Mouse (Mus musculus) forebrain, embryonic 11.5 days (tissue): ENCODE data around the gene Dlg4. TPM values are rescaled to one million over a fixed set of nuclear protein-coding genes. Genes with fewer than 3 reads are reported as not detected.
A peak's percentile ranks its signal among the peaks of the same experiment; 100 is the strongest.

ENCODE experiments used
- ATAC-seq: fragments of 200-750 bp; cut with Nextera tagmentation; replicated peaks from 2 replicates; pipeline ENCODE4 v1.8.0; 2017; ENCODE audit warnings: moderate TSS enrichment; ENCODE audit not compliant: low FRiP score
- DNase-seq: peaks from one replicate; pipeline ENCODE4 v3.0.0-alpha.2; 2017; ENCODE audit warnings: low spot score
- H3K27ac ChIP-seq: fragments of 300-500 bp; sonication (generic); 2 replicates; pipeline ENCODE4 v1.5.1; 2014; ENCODE audit warnings: low read depth, low read length
- H3K27me3 ChIP-seq: fragments of 300-500 bp; sonication (generic); 2 replicates; pipeline ENCODE4 v1.6.1; 2014; ENCODE audit warnings: mild to moderate bottlenecking, low read length, mixed read lengths; ENCODE audit not compliant: control insufficient read depth, insufficient read depth
- H3K36me3 ChIP-seq: fragments of 300-500 bp; sonication (generic); 2 replicates; pipeline ENCODE4 v1.6.1; 2014; ENCODE audit warnings: mild to moderate bottlenecking, low read length, moderate library complexity, mixed read lengths; ENCODE audit not compliant: control insufficient read depth, insufficient read depth
- H3K4me1 ChIP-seq: fragments of 300-500 bp; sonication (generic); replicated peaks from 2 replicates; pipeline ENCODE4 v1.6.1; 2014; ENCODE audit warnings: low read length, mixed read lengths; ENCODE audit not compliant: control insufficient read depth, insufficient read depth
- H3K4me2 ChIP-seq: fragments of 300-500 bp; sonication (generic); 2 replicates; pipeline ENCODE4 v1.6.1; 2014; ENCODE audit warnings: low read depth, mild to moderate bottlenecking, low read length, moderate library complexity, mixed read lengths; ENCODE audit not compliant: severe bottlenecking
- H3K4me3 ChIP-seq: fragments of 300-500 bp; sonication (generic); 2 replicates; pipeline ENCODE4 v1.5.1; 2014; ENCODE audit warnings: low read depth, low read length
- H3K9ac ChIP-seq: fragments of 300-500 bp; sonication (generic); 2 replicates; pipeline ENCODE4 v1.6.1; 2014; ENCODE audit warnings: low read length
- H3K9me3 ChIP-seq: fragments of 300-500 bp; sonication (generic); 2 replicates; pipeline ENCODE4 v1.6.1; 2016; ENCODE audit warnings: low read length, mixed read lengths; ENCODE audit not compliant: control insufficient read depth
- WGBS: fragments of 180-500 bp; shearing (Covaris S2); extraction: QIAGEN DNeasy Blood & Tissue Kit; methylation state at CpG from one replicate; pipeline ENCODE4 v1.1.7; 2014; 5-methylcytosine and 5-hydroxymethylcytosine counted together
- microRNA counts: library from miRNA; unstranded; fragments of <30 nt; microRNA quantifications from one replicate; lab custom pipeline; 2015
- microRNA-seq: library from miRNA; unstranded; fragments of <30 nt; microRNA quantifications from one replicate; pipeline ENCODE4, GENCODE M21; 2016; ENCODE audit not compliant: insufficient number of aligned reads
- polyA plus RNA-seq: library from polyadenylated mRNA; unstranded; fragments of >200 nt; fragmentation: Nextera tagmentation; extraction: Ambion mirVana; gene quantifications from 2 replicates; pipeline ENCODE4 v1.2.1, GENCODE M21; 2014

Gene Dlg4
- polyA plus RNA-seq, 1 experiment from 2014 or later: 21.5 TPM

GRCm38 (mm10) chr11:70077441-70077840, 60.7 kb downstream of the Dlg4 start:
- ATAC-seq: no peak

GRCm38 (mm10) chr11:70079175-70079574, 62.4 kb downstream of the Dlg4 start:
- ATAC-seq (no peak), DNase-seq (no peak)
- Histone ChIP-seq H3K27ac (no peak overlapping the region), H3K27me3 (no peaks in the 10 kb centered on the region), H3K9me3 (no peaks in the 10 kb centered on the region), H3K4me2 (no peak overlapping the region), H3K4me3 (no peak overlapping the region), H3K36me3 (no peaks in the 10 kb centered on the region), H3K4me1 (no peaks in the 10 kb centered on the region; the same call in 1 of the 2 replicates), H3K9ac (no peak overlapping the region)
- 75% methylated on average over 6 of the region's 6 CpGs for WGBS

More at GRCm38 (mm10) chr11:70077441-70077840, 60.7 kb downstream of the Dlg4 start:
- H3K27me3 ChIP-seq: no peaks in the 10 kb centered on the region
- no peak overlapping the region for H3K4me3 ChIP-seq
- no peak overlapping the region for H3K4me2 ChIP-seq
- 64% methylated on average over 2 of the region's 3 CpGs for WGBS
- H3K27ac ChIP-seq: no peak overlapping the region
- no peaks in the 10 kb centered on the region; the same call in 1 of the 2 replicates for H3K4me1 ChIP-seq
- H3K9ac ChIP-seq: no peak overlapping the region
- H3K36me3 ChIP-seq: no peaks in the 10 kb centered on the region
- no peak for DNase-seq
- no peaks in the 10 kb centered on the region for H3K9me3 ChIP-seq

GRCm38 (mm10) chr11:70079928-70080327, 63.2 kb downstream of the Dlg4 start:
- H3K9me3 ChIP-seq: no peaks in the 10 kb centered on the region

DNA sequence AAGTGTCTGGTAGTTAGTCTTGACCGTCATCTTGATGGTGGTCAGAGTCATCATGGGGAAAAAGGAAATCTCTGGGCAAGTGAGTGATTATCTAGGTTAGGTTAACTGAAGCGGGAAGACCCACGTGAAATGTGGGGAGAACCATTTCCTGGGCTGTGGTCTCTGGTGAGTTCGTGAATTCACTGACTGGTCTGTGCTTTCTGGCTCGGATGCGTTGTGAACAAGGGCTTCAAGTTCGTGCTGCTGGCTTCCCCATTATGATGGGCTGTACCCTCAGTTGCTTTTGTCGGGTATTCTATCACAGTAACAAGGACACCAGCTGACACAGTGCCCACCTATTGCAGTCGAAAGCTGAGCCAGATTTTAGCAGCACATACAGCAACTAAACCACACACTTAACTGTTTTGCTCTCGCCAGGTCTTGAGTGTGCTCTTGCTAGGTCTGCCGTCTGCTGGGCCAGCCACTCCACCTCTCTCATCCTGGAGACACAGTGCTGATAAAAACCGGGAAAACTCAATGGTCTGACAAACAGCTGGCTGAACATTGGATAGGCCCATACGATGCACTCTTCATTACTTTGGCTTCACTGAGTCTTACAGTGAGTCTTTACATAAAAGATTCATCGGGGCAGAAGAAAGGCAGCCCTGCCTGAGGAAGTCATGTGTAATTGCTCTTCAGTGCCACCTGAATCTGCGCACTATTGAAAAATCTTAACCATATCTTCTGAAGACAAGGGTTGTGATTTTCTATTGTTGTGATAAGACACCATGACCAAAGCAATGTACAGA, 64.3 kb downstream of the Dlg4 start:
- Histone ChIP-seq H3K9me3 (no peaks in the 10 kb centered on the region), H3K4me3 (no peak overlapping the region), H3K4me1 (no peaks in the 10 kb centered on the region; the same call in 1 of the 2 replicates), H3K4me2 (no peak overlapping the region), H3K9ac (no peak overlapping the region), H3K27me3 (no peaks in the 10 kb centered on the region), H3K27ac (no peak overlapping the region), H3K36me3 (no peaks in the 10 kb centered on the region)
- 88% methylated on average over 15 of the region's 15 CpGs for WGBS
- DNase-seq: no peak
- ATAC-seq: no peak

More at GRCm38 (mm10) chr11:70079928-70080327, 63.2 kb downstream of the Dlg4 start:
- H3K4me1 ChIP-seq: no peaks in the 10 kb centered on the region; the same call in 1 of the 2 replicates
- H3K4me2 ChIP-seq: no peak overlapping the region
- H3K9ac ChIP-seq: no peak overlapping the region
- ATAC-seq: no peak
- H3K4me3 ChIP-seq: no peak overlapping the region
- H3K36me3 ChIP-seq: no peaks in the 10 kb centered on the region
- 88% methylated on average over 7 of the region's 7 CpGs for WGBS
- H3K27ac ChIP-seq: no peak overlapping the region
- no peaks in the 10 kb centered on the region for H3K27me3 ChIP-seq
- no peak for DNase-seq

GRCm38 (mm10) chr11:70084563-70084962, 67.8 kb downstream of the Dlg4 start:
- no peak overlapping the region for H3K9ac ChIP-seq
- no peaks in the 10 kb centered on the region for H3K9me3 ChIP-seq
- ATAC-seq (no peak), DNase-seq (no peak)
- WGBS: 81% methylated on average over 8 of the region's 8 CpGs
- no peak overlapping the region for H3K4me3 ChIP-seq
- no peaks in the 10 kb centered on the region; the same call in 1 of the 2 replicates for H3K4me1 ChIP-seq
- no peaks in the 10 kb centered on the region for H3K27me3 ChIP-seq
- H3K4me2 ChIP-seq: no peak overlapping the region
- no peak overlapping the region for H3K27ac ChIP-seq
- H3K36me3 ChIP-seq: no peaks in the 10 kb centered on the region

DNA sequence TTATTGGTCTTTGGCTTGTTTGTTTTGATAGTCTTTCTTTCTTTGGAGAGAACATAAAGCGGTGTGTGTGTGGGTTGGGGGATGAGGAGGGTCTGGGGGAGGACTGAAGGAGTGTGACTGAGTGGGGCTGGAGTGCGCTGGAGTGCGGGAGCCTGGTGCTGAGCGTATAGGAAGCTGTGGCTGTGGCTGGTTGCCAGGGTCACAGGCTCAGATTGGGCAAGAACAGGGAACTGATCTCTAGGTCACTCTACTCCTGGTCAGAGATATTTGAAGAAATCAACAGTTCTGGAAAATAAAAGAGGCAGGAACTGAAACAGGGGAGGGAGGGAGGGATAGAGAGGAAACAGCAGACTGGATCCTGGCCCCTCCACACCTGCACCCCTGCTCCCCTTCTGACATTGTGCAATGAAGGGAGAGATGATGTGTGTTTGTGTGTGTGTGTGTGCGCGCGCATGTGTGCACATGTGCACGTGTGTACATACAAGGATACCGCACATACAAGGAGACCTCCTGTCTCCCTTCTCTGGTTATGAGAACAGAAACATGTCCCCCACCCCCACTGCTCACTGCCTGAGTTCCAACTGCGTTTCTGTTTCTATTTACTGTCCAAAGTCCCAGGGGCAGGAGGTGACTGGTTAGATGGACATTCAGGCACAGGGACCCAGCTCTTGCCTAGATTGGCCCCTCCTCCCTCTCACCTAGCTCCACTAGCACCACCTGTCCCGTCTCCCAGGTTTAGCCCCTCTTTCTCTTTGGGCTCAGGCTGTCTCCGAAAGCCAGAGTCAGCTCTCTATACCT, 75.4 kb downstream of the Dlg4 start, which contains the start of gene Asgr2:
Gene Asgr2 (plus strand): TSS at position 659 of the 798 bp plus-strand sequence.
- no peaks in the 10 kb centered on the region for H3K9me3 ChIP-seq
- no peak within 1 kb of the TSS for H3K27ac ChIP-seq
- no peak within 1 kb of the TSS for H3K4me3 ChIP-seq
- H3K4me2 ChIP-seq: no peak within 1 kb of the TSS
- ATAC-seq: no peak
- H3K9ac ChIP-seq: no peak within 1 kb of the TSS
- H3K4me1 ChIP-seq: no peaks in the 10 kb centered on the region
- no peaks in the 10 kb centered on the region for H3K27me3 ChIP-seq
- no peak for DNase-seq
- 83% methylated on average over 12 of the region's 12 CpGs for WGBS
- no peaks in the 10 kb centered on the region for H3K36me3 ChIP-seq

MicroRNAs encoded within 50 kb of the gene (microRNA counts, 519-probe panel; counts per million panel counts)
- microRNA mmu-miR-324-3p (lab: Ali Mortazavi, UCI) (31.2 counts per million), microRNA mmu-miR-324-5p (lab: Ali Mortazavi, UCI) (5,137 counts per million, percentile 60 among the panel's probes with 10 or more counts)

Small RNA genes lying within 50 kb of the gene (microRNA-seq; reads per million reads assigned to microRNA genes)
- not detected for gene Gm44349
- gene Mir324: 7,311 reads per million, percentile 89 among the genes with 10 or more reads in this experiment

Other genes starting within 250 kb of the Dlg4 start
- 0.73 and 1.1 TPM in 2 replicates for gene Chrnb1, start 221.0 kb upstream of the Dlg4 start, polyA plus RNA-seq
- 1.3 and 1.7 TPM in 2 replicates for gene Fgf11, start 215.1 kb upstream of the Dlg4 start, polyA plus RNA-seq
- gene Tmem102, start 211.3 kb upstream of the Dlg4 start, polyA plus RNA-seq: 0.32 and 0.65 TPM in 2 replicates
- not detected in 2 replicates for gene Gm39566, start 201.6 kb upstream of the Dlg4 start, polyA plus RNA-seq
- gene Spem2, start 198.5 kb upstream of the Dlg4 start, polyA plus RNA-seq: not detected in 2 replicates
- 0.53 TPM in 1 of 2 replicates, not detected in the other for gene Spem1, start 194.8 kb upstream of the Dlg4 start, polyA plus RNA-seq
- gene Nlgn2, start 179.2 kb upstream of the Dlg4 start, polyA plus RNA-seq: 11.0 and 11.1 TPM in 2 replicates
- 250 and 283 TPM in 2 replicates for gene Tmem256, start 178.4 kb upstream of the Dlg4 start, polyA plus RNA-seq
- 64.6 and 71.9 TPM in 2 replicates for gene Plscr3, start 170.6 kb upstream of the Dlg4 start, polyA plus RNA-seq
- gene Tnk1, start 158.2 kb upstream of the Dlg4 start, polyA plus RNA-seq: 0.73 TPM in 2 replicates
- 0.40 TPM in 1 of 2 replicates, not detected in the other for gene Tmem95, start 138.9 kb upstream of the Dlg4 start, polyA plus RNA-seq
- 2.9 and 3.0 TPM in 2 replicates for gene Kctd11, start 135.5 kb upstream of the Dlg4 start, polyA plus RNA-seq
- gene Acap1, start 121.4 kb upstream of the Dlg4 start, polyA plus RNA-seq: 0.52 and 0.75 TPM in 2 replicates
- 17.2 and 17.6 TPM in 2 replicates for gene 2810408A11Rik, start 116.0 kb upstream of the Dlg4 start, polyA plus RNA-seq
- 16.4 and 23.0 TPM in 2 replicates for gene Neurl4, start 115.9 kb upstream of the Dlg4 start, polyA plus RNA-seq
- gene Gps2, start 103.1 kb upstream of the Dlg4 start, polyA plus RNA-seq: 99.2 and 106 TPM in 2 replicates
- 2,045 and 2,063 TPM in 2 replicates for gene Eif5a, start 95.0 kb upstream of the Dlg4 start, polyA plus RNA-seq
- 7.1 and 10.1 TPM in 2 replicates for gene Ybx2, start 81.1 kb upstream of the Dlg4 start, polyA plus RNA-seq
- 13.7 and 14.8 TPM in 2 replicates for gene Slc2a4, start 68.8 kb upstream of the Dlg4 start, polyA plus RNA-seq
- 3.2 and 6.4 TPM in 2 replicates for gene Cldn7, start 52.2 kb upstream of the Dlg4 start, polyA plus RNA-seq
- 20.4 and 28.0 TPM in 2 replicates for gene Ctdnep1, start 35.8 kb upstream of the Dlg4 start, polyA plus RNA-seq
- gene Elp5, start 34.4 kb upstream of the Dlg4 start, polyA plus RNA-seq: 144 and 156 TPM in 2 replicates
- 472 and 477 TPM in 2 replicates for gene Gabarap, start 25.8 kb upstream of the Dlg4 start, polyA plus RNA-seq
- 61.4 and 63.0 TPM in 2 replicates for gene Phf23, start 21.2 kb upstream of the Dlg4 start, polyA plus RNA-seq
- 43.9 and 47.6 TPM in 2 replicates for gene Dvl2, start 16.3 kb upstream of the Dlg4 start, polyA plus RNA-seq
- gene Acadvl, start 1.5 kb upstream of the Dlg4 start, polyA plus RNA-seq: 44.0 and 47.6 TPM in 2 replicates
- gene Asgr1, start 37.1 kb downstream of the Dlg4 start, polyA plus RNA-seq: 0.88 and 0.99 TPM in 2 replicates
- not detected in 2 replicates for gene Asgr2, start 75.7 kb downstream of the Dlg4 start, polyA plus RNA-seq
- not detected in 2 replicates for gene Mgl2, start 113.4 kb downstream of the Dlg4 start, polyA plus RNA-seq
- 0.44 TPM in 1 of 2 replicates, not detected in the other for gene Clec10a, start 139.3 kb downstream of the Dlg4 start, polyA plus RNA-seq
- 0.91 and 1.0 TPM in 2 replicates for gene Slc16a11, start 195.8 kb downstream of the Dlg4 start, polyA plus RNA-seq
- gene Slc16a13, start 204.1 kb downstream of the Dlg4 start, polyA plus RNA-seq: 14.6 and 15.8 TPM in 2 replicates
- gene Bcl6b, start 212.9 kb downstream of the Dlg4 start, polyA plus RNA-seq: 4.9 and 6.8 TPM in 2 replicates
- 202 and 223 TPM in 2 replicates for gene 0610010K14Rik, start 221.0 kb downstream of the Dlg4 start, polyA plus RNA-seq
- gene Gm21988, start 222.9 kb downstream of the Dlg4 start, polyA plus RNA-seq: 9.8 and 9.9 TPM in 2 replicates
- gene Rnasek, start 222.9 kb downstream of the Dlg4 start, polyA plus RNA-seq: 97.8 and 110 TPM in 2 replicates
- gene Alox12, start 238.4 kb downstream of the Dlg4 start, polyA plus RNA-seq: 2.5 and 2.7 TPM in 2 replicates